Mouse (Mus musculus) layer of hippocampus, adult 11-12 months (tissue): ENCODE data around the gene Tor1aip2.

Source experiments
- DNase-seq: peaks from one replicate; pipeline ENCODE4 v3.0.0; 2022; ENCODE audit warnings: low spot score

Tor1aip2 gene

DNA sequence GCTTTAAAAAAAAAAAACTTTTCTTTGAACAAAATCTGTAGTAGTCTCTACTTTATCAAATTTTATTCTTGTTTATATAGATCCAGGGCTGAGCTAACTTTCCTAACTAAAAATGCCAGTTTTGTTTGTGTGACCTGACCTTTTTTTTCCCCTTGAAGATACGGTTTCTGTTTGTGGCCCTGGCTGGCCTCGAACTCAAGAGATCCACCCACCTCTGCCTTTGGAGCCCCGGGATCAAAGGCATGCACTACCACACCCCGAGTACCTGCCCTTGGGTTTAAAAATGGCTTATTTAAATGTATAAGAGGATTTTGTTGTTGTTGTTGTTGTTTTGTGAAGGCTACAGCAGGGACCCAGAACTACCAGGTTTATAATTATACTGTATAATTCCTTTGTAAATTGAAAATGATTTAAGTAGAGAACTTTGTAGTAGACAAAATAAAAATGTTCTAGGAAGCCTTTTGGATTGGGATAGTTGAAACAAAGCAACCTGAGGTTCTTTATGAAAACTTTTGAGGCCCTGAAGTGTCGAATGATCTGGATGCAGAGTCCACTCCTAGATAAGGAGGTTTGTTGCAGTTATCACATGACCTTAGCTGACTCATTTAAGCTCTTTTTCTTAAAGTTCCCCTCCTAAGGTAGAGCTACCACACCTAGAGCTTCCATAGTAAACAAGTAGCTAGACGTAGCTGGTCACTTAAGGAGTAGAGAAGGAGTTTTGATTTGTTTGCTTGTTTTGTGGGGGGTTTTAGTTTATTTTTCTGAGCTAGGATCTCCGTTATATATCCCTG lies 6.4 kb downstream of the Tor1aip2 start:
- DNase-seq = no peak

DNA sequence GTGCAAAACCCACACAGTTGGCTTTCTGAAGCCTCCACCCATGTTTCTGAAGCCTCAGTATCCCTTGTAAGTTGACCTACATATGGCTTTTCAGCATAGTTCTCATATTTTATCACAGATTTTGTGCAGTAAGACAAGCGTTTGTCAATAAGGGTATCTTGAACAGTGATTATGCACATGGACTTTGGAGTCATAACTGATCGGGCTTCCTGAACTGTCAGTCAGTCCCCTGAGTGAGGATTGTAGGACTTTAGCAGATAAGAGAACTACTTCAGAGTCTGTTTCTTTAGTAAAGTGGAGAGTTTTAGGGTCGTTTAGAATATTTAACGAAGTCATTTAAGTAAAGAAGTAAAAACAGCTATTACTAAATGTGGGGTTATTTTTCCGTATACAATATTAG lies 7.3 kb downstream of the Tor1aip2 start:
- DNase-seq = no peak

DNA sequence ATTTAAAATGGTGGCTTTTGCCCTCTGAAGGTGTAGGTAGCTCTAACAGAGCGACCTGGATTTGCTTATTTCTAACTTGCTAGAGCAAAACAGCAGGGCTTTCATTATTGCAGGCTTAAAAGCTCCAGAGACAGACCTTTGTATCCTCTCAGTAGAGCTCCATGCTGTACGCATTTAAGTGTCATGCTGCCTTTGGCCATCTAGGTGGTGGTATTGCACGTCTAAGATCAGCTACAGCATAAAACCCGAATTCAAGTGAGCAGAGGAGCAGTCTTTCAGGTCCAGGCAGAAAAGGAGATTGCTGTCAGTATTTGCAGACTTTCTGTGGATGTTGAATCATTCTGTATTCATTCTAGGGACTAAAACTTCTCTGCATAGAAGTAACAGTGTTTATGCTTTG lies 7.8 kb downstream of the Tor1aip2 start:
- peak; percentile 55 for DNase-seq

DNA sequence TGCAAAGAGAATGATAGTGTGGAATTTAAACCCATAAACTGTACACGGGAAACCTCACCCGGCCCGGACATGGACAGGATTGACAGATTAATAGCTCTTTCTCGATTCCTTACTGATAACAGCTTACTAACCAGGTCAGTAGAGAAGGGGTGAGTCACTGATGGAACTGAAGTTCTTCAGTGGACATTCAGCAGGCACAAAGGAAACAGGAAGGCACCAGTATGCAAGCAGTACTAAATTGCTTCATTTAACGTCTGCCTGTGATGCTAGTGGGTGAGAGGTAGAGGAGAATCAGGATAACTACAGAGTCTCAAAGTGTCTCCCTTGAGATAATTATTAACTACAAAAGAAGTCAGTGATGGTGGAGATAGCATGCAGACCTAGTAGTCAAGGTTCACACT lies 9.0 kb downstream of the Tor1aip2 start:
- DNase-seq = no peak

DNA sequence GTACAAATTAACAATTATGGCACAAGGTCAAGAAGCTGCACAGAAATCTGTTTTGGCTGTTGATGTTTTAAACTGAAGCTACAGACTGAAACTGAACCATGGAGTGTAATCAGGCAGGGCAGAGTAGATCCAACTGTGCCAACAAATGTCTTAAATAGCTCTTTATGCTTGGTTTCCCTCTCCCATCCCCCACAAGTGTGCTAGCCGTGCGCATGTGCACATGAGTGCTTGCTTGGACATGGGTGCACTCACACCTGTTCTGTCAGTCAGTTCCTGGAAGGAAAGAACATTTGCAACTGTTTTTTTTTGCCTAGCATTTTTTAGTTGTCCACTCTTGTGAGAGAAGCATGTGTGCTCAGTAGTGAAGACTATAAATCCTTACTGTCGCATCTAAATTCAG lies 11.5 kb downstream of the Tor1aip2 start:
- DNase-seq = no peak

DNA sequence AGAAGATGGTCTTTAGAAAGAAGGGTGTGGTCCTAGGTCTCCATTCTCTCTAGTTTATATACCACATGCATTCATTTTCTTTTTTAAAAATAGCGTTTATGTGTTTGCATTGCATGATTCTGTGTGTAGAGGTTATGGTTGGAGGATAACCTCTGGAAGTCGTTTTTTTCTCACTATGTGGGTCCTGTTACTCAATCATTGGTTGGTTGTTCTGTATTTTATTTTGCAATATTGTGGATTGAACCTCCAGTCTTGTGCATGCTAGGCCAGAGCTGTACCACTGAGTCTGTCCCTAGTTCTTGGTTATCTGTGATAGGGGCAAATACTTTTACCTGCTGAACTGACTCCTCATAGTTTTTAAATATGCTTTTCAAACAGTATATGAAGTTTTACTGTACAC lies 23.0 kb downstream of the Tor1aip2 start:
- no peak for DNase-seq

DNA sequence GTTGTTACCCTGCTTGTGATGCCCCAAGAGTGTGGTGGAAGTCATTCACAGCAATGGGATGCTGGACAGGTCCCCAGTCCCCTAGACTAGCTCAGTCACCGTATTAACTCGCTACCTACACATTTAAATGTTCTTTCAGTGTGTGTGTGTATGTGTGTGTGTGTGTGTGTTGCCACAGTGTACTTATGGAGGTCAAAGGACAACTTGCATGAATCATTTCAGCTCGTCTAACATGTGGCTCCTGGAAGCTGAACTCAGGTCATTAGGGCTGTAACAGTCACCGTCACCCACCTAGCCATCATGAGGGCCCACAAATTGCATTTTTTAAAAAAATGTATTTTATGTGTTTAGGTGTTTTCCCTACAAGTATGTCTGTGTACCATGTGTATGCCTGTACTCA lies 27.0 kb downstream of the Tor1aip2 start:
- DNase-seq = no peak

DNA sequence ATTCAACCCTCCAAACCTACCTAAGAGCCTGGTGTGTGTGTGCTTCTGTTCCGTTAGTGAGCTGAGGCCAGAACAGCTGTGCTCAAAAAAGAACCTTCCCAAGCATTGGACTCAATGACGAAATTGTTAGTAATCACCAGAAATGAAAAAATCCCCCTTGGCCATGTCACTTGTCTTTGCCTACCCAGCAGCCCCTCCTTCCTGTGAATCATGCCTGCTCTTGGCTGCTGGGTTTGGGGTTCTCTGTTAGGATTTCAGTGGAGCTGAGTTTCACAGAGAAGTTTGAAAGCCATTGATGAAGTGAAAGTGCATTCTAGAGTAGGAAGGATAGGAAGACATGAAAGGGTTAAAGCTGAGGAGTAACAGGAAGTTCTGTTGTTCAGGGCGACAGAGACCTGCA lies 30.9 kb downstream of the Tor1aip2 start:
- no peak for DNase-seq

DNA sequence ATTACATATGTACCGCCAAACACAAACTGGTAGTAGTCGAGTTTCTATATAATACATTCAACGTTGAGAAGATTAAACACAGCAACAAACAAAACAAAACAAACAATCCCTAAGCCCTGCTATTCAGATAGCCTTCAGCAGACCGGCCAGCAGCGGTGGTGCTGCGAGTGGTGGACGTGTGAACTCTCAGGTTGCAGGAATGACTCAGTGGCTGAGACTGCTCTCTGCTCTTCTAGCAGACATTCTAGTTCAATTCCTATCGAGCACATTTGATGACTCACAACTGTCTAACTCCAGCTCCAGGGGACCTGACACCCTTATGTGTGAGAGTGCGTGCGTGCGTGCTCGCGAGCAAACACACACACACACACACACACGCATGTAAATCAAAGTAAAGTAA lies 34.9 kb downstream of the Tor1aip2 start:
- no peak for DNase-seq

DNA sequence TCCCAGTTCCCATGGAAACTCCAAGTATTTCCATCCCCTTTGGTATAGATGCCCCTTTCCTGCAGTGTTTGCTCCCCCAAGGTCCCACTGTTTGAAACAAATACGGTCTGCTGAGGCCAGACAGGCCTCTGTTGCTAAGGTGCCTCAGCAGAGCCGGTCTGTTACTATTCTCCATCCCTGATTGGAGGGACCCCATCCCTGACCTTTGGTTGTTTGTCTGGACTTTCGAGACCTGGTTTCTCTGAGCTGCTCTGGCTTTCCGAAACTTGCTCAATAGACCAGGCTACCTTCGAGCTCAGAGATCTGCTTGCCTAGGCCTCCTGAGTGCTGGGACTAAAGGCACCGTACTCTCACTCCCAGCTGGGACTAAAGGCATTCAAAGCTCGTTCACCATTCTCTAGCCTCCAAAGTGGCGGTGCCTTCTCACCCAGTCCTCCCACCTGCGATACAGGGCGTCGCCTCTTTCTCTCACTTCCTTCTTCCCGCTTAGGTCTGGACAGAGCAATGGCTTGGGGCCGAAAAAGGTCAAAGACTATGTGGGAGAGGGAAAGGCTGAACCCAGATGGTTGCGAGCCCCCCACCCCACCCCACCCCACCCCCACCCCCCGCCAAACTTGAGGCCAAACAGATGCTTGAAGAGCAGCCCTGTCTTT lies 38.1 kb downstream of the Tor1aip2 start:
- no peak for DNase-seq

DNA sequence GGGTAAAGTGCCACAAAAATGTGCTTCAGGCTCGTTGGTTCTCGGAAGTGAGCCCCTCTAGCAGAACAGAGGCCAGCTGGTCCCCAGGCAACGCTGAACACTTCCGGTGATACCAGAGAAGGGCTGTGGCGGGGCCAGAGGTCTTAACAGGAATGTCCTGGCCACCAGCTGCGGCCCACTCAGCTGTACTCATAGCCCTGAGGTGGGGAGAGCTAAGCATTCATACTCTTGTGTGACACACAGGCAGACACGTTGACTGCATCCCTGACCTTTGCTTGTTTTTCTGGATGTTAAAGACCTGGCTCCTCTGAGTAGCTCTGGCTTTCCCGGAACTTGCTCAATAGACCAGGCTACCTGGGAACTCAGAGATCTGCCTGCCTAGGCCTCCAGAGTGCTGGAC lies 39.4 kb downstream of the Tor1aip2 start:
- no peak for DNase-seq

DNA sequence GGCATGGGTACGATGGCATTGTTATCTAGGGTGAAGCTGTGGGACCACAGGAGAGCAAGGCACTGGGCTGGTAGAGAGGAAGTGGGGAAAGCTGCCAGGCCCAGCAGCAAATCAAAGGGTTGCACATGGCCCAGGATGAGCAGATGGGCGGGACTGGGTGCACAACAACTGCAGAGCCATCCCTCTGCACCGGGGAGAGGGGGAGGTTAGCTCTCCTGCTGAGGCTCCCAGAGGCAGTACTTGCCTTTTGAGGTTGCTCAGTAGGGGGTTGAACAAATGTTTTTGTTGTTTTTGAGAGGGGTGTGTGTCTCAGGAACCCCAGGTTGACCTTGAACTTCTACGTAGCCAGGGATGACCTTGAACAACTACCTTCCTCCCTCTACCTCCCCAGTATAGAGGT lies 41.3 kb downstream of the Tor1aip2 start:
- no peak for DNase-seq

DNA sequence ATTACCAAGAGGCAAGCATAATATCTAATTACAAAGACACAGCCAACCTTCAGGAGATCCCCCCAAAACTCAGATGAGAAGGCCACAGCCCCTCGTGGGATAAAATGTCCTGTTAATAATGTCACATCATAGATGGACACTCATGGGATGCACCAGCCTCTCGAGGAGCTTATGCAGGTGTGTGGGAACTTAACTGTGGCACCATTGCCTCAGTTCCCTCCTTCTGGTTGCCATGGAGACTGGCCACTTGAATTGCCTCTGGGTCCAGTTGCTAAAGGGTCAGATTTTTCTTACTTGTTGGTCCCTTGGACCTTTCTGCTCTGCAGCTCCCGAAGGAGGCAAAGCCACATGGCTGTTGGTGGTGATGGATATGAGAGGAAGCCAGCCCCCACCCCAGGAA lies 42.5 kb downstream of the Tor1aip2 start:
- DNase-seq = no peak

DNA sequence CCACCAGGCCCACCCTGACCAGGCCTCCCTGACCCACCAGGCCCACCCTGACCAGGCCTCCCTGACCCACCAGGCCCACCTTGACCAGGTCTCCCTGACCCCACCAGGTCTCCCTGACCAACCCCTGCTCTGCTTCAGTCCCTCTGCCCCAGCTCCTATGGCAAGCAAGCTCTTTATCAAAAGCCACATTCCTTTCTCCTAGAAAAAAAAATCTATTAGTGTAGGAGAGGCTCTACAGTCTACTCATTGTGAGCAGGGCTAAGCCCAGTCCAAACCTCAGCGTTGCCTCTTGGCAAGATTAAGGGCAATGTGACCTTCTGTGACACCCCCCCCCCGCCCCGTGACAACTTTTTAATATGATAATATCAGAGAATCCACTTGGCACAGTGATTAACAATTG lies 49.4 kb downstream of the Tor1aip2 start:
- DNase-seq = no peak

DNA sequence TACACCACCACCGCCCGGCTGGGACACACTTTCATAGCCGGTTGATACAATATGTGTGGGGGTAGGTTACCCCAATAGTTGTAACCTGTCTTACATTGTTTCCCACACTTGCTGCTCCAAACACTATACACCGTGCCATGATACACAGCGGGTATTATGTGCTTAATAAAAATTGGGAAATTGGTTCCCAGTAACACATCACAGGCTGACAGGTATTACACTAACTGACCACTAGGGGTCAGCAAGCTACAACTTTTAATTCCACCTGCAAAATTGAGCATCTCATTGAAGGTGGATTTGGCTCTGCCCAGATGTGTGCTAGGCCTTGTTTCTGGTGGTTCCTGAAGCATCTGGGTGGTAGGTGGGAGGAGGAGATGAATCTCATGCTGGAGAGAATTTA lies 50.6 kb downstream of the Tor1aip2 start:
- peak; percentile 29 for DNase-seq

DNA sequence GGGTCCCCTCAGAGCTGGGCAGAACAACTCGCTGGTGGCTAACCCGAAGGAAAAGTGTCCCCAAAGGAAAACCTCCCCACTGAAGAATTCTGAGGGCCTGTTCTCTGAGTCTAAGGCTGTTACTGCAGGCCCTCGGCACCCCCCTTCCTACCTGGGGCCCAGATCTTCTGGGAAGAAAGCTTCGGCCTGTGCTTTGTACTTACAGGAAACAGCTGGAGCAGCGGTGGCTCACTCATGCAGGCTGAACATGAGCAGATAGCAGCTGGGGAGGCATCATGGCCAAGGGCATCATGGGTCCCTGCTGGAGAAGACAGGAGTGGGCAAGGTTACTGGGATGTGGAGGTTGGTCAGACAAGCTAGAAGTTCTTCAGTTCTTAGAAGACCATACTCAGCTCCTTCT lies 52.4 kb downstream of the Tor1aip2 start:
- DNase-seq = no peak

DNA sequence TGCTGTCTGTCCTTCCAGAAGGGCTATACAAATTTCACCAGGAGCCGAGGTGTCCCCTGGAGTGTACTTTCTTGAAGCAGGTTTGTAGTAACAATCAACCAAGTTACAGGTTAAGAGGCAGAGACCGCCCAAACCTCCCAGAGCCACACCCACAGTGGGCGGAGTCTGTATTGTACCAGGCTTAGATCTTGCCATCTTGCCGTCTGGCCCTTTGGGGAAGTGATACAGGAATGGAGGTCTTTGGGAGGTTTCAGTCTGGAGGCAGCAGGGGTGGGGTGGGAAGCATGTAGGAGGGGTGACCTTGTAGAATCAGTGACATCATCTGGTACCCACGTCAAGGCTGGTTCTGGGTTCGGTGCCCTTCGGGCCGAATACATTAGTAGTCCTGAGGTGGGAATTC lies 54.4 kb downstream of the Tor1aip2 start:
- no peak for DNase-seq

DNA sequence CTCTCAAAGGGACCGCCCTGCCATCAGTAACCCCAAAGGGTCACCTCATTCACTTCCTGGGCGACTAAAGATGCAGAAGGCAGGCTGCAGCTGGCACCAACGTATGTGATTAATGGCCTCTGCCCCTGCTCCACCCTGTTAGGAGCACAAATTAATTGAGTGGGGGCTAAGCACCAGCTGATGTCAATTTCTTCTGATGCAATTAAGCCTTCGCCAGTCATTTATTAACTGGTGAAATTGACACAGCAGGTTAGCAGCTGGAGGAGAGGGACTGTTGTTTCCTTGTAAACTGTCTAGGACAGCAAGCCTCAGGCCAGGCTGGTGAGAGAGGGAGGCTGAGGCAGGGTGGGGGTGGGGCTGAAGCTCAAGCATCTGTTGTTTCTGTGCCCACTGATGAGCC lies 54.8 kb downstream of the Tor1aip2 start:
- no peak for DNase-seq

DNA sequence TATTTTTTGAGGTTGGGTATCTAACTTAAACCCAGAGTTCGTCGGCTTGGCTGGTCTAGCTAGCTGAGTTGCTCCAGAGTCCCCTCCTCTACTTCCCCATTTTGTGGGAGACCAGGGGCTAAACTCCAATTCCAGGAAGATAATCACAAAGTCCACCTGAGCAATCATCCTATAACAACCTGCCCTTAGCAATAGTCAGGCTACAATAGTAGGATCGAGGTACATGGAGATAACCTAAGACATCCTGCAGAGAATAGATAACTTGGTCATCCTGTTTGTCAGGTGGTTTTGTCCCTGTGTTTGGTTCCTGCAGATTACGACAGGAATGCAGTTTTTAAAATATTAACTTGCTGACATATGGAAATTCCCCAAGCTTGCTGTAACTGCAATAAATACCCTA lies 56.6 kb downstream of the Tor1aip2 start:
- DNase-seq = no peak

DNA sequence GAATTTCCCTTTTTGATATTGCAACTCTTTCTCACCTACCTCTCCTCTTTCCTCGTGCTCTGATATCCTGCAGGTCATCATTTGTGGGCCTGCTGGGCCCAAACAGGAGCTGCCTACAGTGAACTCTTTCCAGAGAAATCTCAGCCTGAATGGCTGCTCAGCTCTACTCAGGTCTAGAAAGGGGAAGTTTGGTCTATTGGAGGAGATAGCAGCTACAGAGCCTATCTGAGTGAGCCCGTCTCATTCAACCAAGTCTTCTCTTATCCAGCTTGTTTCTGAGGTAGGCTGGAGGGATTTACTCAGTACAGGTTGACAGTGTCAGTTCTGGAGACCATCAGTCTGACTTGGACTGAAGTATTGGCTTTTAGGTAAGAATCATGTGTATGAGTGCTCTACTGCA lies 68.6 kb downstream of the Tor1aip2 start:
- DNase-seq = no peak

DNA sequence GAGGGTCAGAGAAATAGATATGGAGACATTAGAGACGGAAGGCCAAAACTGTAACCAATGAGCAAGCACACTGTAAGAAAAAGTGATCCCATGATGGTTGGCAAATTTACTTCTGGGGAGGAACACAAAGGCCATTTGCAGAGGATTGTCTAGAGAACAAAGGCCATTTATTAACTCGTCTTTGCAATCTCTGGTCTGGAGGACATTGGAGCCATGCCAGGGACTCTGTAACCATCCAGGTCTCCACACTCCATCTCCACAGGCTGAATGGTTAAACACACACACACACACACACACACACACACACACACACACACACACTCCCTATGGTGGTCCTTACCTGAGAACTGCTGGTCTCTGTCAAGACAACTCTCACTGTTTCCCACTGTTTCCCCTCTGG lies 70.2 kb downstream of the Tor1aip2 start:
- peak; percentile 20 for DNase-seq

DNA sequence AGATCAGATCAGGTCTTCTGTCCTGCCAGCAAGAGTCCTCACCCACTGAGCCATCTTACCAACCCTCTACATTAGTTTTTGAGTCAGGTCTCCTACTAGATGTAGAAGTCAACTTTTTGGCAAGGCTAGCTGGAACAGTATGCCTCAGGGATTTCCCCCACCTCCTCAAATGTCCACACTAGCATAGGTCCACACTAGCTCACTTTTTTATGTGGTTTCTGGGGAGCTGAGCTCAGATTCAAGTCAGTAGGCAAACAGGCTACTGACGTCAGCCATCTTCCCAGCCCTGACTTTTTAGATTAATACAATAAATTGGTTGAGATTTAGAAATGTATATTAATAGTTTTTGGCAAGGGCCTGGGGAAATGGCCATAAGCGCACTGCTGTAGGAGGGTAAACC lies 72.2 kb downstream of the Tor1aip2 start:
- no peak for DNase-seq

DNA sequence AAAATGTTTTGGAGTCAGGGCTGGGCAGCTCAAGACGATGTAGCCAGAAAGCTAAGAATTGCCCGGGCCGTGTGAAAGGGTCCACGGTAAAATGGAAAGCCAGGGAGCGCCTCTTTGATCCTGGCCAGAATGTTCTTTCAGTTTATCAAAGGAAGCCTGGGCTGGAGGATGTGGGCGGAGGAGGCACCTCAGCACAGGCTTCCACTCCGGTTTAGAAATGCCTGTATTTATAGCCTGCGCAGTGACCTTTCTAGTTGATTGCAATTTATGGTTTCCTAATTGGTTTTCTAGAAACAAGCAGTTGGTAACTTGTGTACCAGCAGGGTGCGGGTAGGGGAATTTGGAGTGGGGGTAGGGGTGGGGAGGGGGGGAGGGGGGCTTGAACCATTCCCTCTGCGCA lies 73.2 kb downstream of the Tor1aip2 start:
- no peak for DNase-seq

DNA sequence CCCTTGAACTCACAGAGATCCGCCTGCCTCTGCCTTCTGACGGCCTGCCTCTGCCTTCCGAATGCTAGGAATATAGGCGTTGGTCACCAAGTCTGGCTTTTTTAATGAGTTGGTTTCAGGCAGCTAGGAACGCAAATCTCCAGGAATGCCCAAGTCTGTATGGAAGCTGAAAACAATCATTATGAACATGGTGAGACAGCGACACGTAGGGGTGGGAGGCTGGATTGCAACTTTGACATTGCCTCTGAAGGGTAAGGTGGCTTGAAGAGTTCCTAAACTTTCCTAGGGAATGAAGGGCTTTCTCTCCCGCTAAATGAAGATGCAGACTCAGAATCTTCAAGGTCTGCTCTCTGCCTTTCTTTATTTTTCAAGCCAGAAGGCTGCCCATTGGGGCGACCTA lies 75.9 kb downstream of the Tor1aip2 start:
- DNase-seq = no peak
